Mouse (Mus musculus) T-cell, adult 66 days (primary cell): ENCODE results near the gene Ccdc85a. TPM values are rescaled to one million over a fixed set of nuclear protein-coding genes. Genes with fewer than 3 reads are reported as not detected.

Source experiments
- total RNA-seq, 2 experiments: library from RNA; stranded (reverse); gene quantifications; 3 replicates in 1 of 2; 4 replicates in 1 of 2; pipeline ENCODE4 v1.2.4; 2023

Ccdc85a gene
- not detected for total RNA-seq

GRCm38 (mm10) chr11:28583911-28584434, at the start of gene Ccdc85a:
Ccdc85a (minus strand) TSS chr11:28584324.

GRCm38 (mm10) chr11:28339224-28340150, 244.6 kb downstream of the Ccdc85a start, which contains the start of gene Gm6685:
Gm6685 (minus strand) TSS chr11:28339867.

Other genes starting within 250 kb of the Ccdc85a start
- 10 to 100 TPM in 1 of 2 experiments, 1 to 10 TPM in 1; 7.8 to 10.7 TPM for gene Gm6685, start 244.5 kb downstream of the Ccdc85a start, total RNA-seq